7 mouse cellular contexts compared by ENCODE assay signal in genomic region chr1:66863741-66864495, GRCm38 (mm10). TPM values are rescaled to one million over a fixed set of nuclear protein-coding genes. Genes with fewer than 3 reads are reported as not detected.
DNase-seq lines count a peak whose midpoint lies in the region; ATAC-seq and TF ChIP-seq lines count a peak whose summit lies in the region.

No protein-coding gene starts in this region.

- no peak for TF ChIP-seq POLR2A in cerebellum, adult 2 months (IDR thresholded peaks at IDR 0.05; ENCODE audit: borderline replicate concordance, insufficient read depth, low read length)

- peak; percentile 16 for DNase-seq in urinary bladder, postnatal 25 days (ENCODE audit: low spot score)
- DNase-seq in urinary bladder, postnatal 10 days (ENCODE audit: low spot score) = no peak
- DNase-seq in limb, embryonic 11.5 days (ENCODE audit: low spot score) = no peak
- no peak for DNase-seq in cerebellum, adult 2 months
- DNase-seq in cerebellum, adult 9-11 months = no peak

- 18% methylated on average over 9 of the region's 9 CpGs for WGBS in forebrain, embryonic 16.5 days
- 15% methylated on average over 9 of the region's 9 CpGs for WGBS in limb, embryonic 11.5 days
- 17% methylated on average over 9 of the region's 9 CpGs for WGBS in neural tube, embryonic 15.5 days
- 33% methylated on average over 9 of the region's 9 CpGs for WGBS in cerebellum, adult 2 months

- TF ChIP-seq CTCF in cerebellum, adult 2 months (IDR thresholded peaks at IDR 0.05; ENCODE audit: borderline replicate concordance, insufficient read depth, low read depth, low read length) = no peak

- no peak for ATAC-seq in forebrain, embryonic 16.5 days
- no peak for ATAC-seq in limb, embryonic 11.5 days (ENCODE audit: insufficient number of reproducible peaks, low FRiP score, low TSS enrichment, low read depth)
- no peak for ATAC-seq in neural tube, embryonic 15.5 days (ENCODE audit: low FRiP score)

- no peaks in the 10 kb centered on the region for H3K27me3 ChIP-seq in forebrain, embryonic 16.5 days (replicated peaks; ENCODE audit: control insufficient read depth, insufficient read depth, low read length)
- H3K27me3 ChIP-seq in limb, embryonic 11.5 days (ENCODE audit: control insufficient read depth, insufficient read depth, low read length) = no peaks in the 10 kb centered on the region
- H3K27me3 ChIP-seq in neural tube, embryonic 15.5 days (replicated peaks) = 0 out of 2 replicates have a peak, but pooled peaks cover 3% of the 10 kb centered on the region
- H3K27me3 ChIP-seq in cerebellum, adult 2 months (ENCODE audit: control insufficient read depth, insufficient read depth, low read length) = no peaks in the 10 kb centered on the region

- H3K4me3 ChIP-seq in forebrain, embryonic 16.5 days (replicated peaks; ENCODE audit: low read length) = no peak overlapping the region
- no peak overlapping the region; the same call in 1 of the 2 replicates for H3K4me3 ChIP-seq in limb, embryonic 11.5 days (ENCODE audit: low read depth, low read length)
- H3K4me3 ChIP-seq in neural tube, embryonic 15.5 days (replicated peaks) = peak overlapping the region; percentile 81; the same call in 1 of the 2 replicates
- no peak overlapping the region for H3K4me3 ChIP-seq in cerebellum, adult 2 months (replicated peaks; ENCODE audit: insufficient read depth, low read depth, low read length)

- H3K9me3 ChIP-seq in forebrain, embryonic 16.5 days (ENCODE audit: control insufficient read depth, low read length) = no peaks in the 10 kb centered on the region; the same call in 1 of the 2 replicates
- H3K9me3 ChIP-seq in limb, embryonic 11.5 days (ENCODE audit: control insufficient read depth, low read length) = no peaks in the 10 kb centered on the region
- H3K9me3 ChIP-seq in neural tube, embryonic 15.5 days (replicated peaks) = no peaks in the 10 kb centered on the region

- H3K4me2 ChIP-seq in forebrain, embryonic 16.5 days (ENCODE audit: low read length) = peak overlapping the region; percentile 30; the same call in 1 of the 2 replicates
- H3K4me2 ChIP-seq in limb, embryonic 11.5 days (ENCODE audit: low read depth, severe bottlenecking) = peak overlapping the region; percentile 64; the same call in 1 of the 2 replicates
- peak overlapping the region; percentile 83 for H3K4me2 ChIP-seq in neural tube, embryonic 15.5 days

- no peak overlapping the region for H3K27ac ChIP-seq in forebrain, embryonic 16.5 days (ENCODE audit: low read length)
- H3K27ac ChIP-seq in limb, embryonic 11.5 days (replicated peaks; ENCODE audit: low read depth, low read length) = no peak overlapping the region
- no peak overlapping the region for H3K27ac ChIP-seq in neural tube, embryonic 15.5 days (replicated peaks)
- no peak overlapping the region for H3K27ac ChIP-seq in cerebellum, adult 2 months (ENCODE audit: insufficient read depth, low read length)

- H3K9ac ChIP-seq in forebrain, embryonic 16.5 days (replicated peaks; ENCODE audit: low read depth, low read length) = no peak overlapping the region
- H3K9ac ChIP-seq in limb, embryonic 11.5 days (ENCODE audit: low read length) = no peak overlapping the region
- no peak overlapping the region for H3K9ac ChIP-seq in neural tube, embryonic 15.5 days (replicated peaks)

- H3K36me3 ChIP-seq in forebrain, embryonic 16.5 days (ENCODE audit: control insufficient read depth, insufficient read depth) = no peaks in the 10 kb centered on the region
- H3K36me3 ChIP-seq in limb, embryonic 11.5 days (ENCODE audit: control insufficient read depth, insufficient read depth, low read length) = no peaks in the 10 kb centered on the region
- H3K36me3 ChIP-seq in neural tube, embryonic 15.5 days = no peaks in the 10 kb centered on the region

- H3K4me1 ChIP-seq in forebrain, embryonic 16.5 days (replicated peaks; ENCODE audit: control insufficient read depth, insufficient read depth, low read length) = peaks cover 7% of the 10 kb centered on the region
- H3K4me1 ChIP-seq in limb, embryonic 11.5 days (ENCODE audit: control insufficient read depth, insufficient read depth, low read length) = 0 out of 2 replicates have a peak, but pooled peaks cover 3% of the 10 kb centered on the region
- peaks cover 3% of the 10 kb centered on the region; the same call in 1 of the 2 replicates for H3K4me1 ChIP-seq in neural tube, embryonic 15.5 days
- H3K4me1 ChIP-seq in cerebellum, adult 2 months (ENCODE audit: control insufficient read depth, insufficient read depth, low read length) = no peaks in the 10 kb centered on the region

RNA-seq across cellular contexts. Expression of gene Acadl, which starts 0.8 kb away (rescaled TPM):
- polyA plus RNA-seq in forebrain, embryonic 16.5 days (2015; fragmentation: Nextera tagmentation; extraction: Ambion mirVana) = 33.0 and 38.8 TPM in 2 replicates
- 54.1 and 58.4 TPM in 2 replicates for polyA plus RNA-seq in limb, embryonic 11.5 days (2014; fragmentation: Nextera tagmentation; extraction: Ambion mirVana)
- polyA plus RNA-seq in neural tube, embryonic 15.5 days (2015; fragmentation: Nextera tagmentation; extraction: Ambion mirVana) = 59.4 and 74.9 TPM in 2 replicates
- 37.5 and 38.2 TPM in 2 replicates for polyA plus RNA-seq in cerebellum, adult 2 months (2012; rRNA removed)

RNA-seq across cellular contexts. Expression of gene Kansl1l, which starts 46.6 kb away (rescaled TPM):
- 15.0 and 15.5 TPM in 2 replicates for polyA plus RNA-seq in forebrain, embryonic 16.5 days (2015; fragmentation: Nextera tagmentation; extraction: Ambion mirVana)
- polyA plus RNA-seq in limb, embryonic 11.5 days (2014; fragmentation: Nextera tagmentation; extraction: Ambion mirVana) = 16.0 and 17.0 TPM in 2 replicates
- 10.9 and 13.1 TPM in 2 replicates for polyA plus RNA-seq in neural tube, embryonic 15.5 days (2015; fragmentation: Nextera tagmentation; extraction: Ambion mirVana)
- 10.4 and 11.9 TPM in 2 replicates for polyA plus RNA-seq in cerebellum, adult 2 months (2012; rRNA removed)

Comparison
In these comparisons a context has a peak if more than half of its experiments do, and no peak if none do; other contexts are left out.
1. H3K4me2 ChIP-seq: peak in every context shown above with its lines; median percentile 83 in neural tube, embryonic 15.5 days; 64 in limb, embryonic 11.5 days; 30 in forebrain, embryonic 16.5 days.